Mouse (Mus musculus): ENCODE data around the gene Bco2.

- TF ChIP-seq CHD2 (IDR thresholded peaks at IDR 0.05; ENCODE audit: low read length): no peak
- no peak for TF ChIP-seq ETS1 (IDR thresholded peaks at IDR 0.05; ENCODE audit: low read depth, low read length)
- TF ChIP-seq TAL1 (IDR thresholded peaks at IDR 0.05; ENCODE audit: low read length): no peak
- TF ChIP-seq POLR2A (IDR thresholded peaks at IDR 0.05; ENCODE audit: control insufficient read depth in 1 of 2, insufficient read depth in 1 of 2, low read depth in 1 of 2, low read length in 2 of 2, poor library complexity in 1 of 2): no peak
- TF ChIP-seq CTCF (IDR thresholded peaks at IDR 0.05 in 2 of 3, conservative IDR thresholded peaks at IDR 0.05 in 1 of 3; ENCODE audit: control insufficient read depth in 1 of 3, insufficient read depth in 1 of 3, low read depth in 2 of 3, low read length in 3 of 3, poor library complexity in 1 of 3, severe bottlenecking in 1 of 3): no peak
- TF ChIP-seq CHD1 (IDR thresholded peaks at IDR 0.05; ENCODE audit: low read depth, low read length): no peak
- no peak for TF ChIP-seq MAX (IDR thresholded peaks at IDR 0.05; ENCODE audit: low read length)
- no peak for TF ChIP-seq RCOR1 (IDR thresholded peaks at IDR 0.05; ENCODE audit: low read depth, low read length)
- no peak for TF ChIP-seq KAT2A (conservative IDR thresholded peaks at IDR 0.05; ENCODE audit: low read depth, low read length)
Observed at GRCm38 (mm10) chr9:50586955-50587354, 32.0 kb upstream of the Bco2 start.

Data from MEL (cell line).